Mouse (Mus musculus): ENCODE data around the gene Fntb. TPM values are rescaled to one million over a fixed set of nuclear protein-coding genes. Genes with fewer than 3 reads are reported as not detected.
"Not testable (repeated sequence)": the region's sequence is repeated elsewhere in the genome, so short reads cannot be mapped to it uniquely, and the experiment has no call there.

Gene Fntb
- total RNA-seq, 2 experiments from 2014 or later, result 24.0 to 24.1 TPM

- DNase-seq (ENCODE audit: low spot score in 2 of 2), result no peak
These were observed 25.2 kb downstream of the Fntb start for GRCm38 (mm10) chr12:76790446-76791084.

DNA sequence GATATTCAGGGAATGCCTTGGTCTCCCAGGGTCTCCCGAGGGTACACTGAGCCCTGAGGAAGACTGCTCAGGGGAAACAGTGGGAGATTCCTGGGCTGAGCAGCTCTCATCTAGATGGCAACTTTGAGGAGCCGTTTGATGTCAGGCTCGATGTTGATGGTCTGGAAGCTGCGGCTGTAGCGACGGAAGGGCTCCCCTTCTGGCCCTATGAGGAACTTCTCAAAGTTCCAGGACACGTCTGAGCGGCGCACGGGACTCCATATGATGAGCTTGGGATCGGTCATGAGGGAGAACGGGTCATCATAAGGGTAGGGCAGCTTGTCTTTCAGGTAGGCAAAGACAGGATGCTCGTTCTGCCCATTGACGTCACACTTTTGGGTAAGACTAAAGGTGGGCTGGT lies 27.2 kb downstream of the Fntb start:
- not testable (repeated sequence) for DNase-seq (ENCODE audit: low spot score in 2 of 2)

- no peak for DNase-seq (ENCODE audit: low spot score in 2 of 2)
These were observed 30.0 kb downstream of the Fntb start, which contains the start of gene Gpx2 for GRCm38 (mm10) chr12:76795350-76795749. Gene Gpx2 (minus strand): TSS chr12:76795554.

- no peak for DNase-seq (ENCODE audit: low spot score in 2 of 2)
These were observed 31.6 kb downstream of the Fntb start for GRCm38 (mm10) chr12:76796938-76797539.

GRCm38 (mm10) chr12:76798008-76798720 lies 32.8 kb downstream of the Fntb start:
- DNase-seq (ENCODE audit: low spot score in 2 of 2), result no peak

DNA sequence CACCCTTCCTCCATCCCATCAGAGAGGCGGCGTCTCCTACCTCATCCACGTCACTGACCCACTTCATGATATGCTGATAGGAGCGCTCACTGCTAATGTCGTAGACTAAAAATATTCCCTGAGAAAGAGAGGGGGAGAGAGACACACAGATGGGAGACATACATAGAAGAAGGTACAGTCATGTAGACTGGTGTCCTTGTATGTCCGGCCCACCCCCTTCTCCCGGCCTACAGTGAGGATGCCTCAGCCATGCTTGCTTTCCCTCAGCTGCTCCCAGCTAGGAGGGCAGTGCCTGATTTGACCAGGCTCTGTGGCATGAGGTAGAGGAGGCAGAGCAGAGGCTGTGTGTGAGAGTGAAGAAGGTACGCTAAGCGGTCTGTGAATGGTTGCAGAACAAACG lies 37.6 kb downstream of the Fntb start:
- DNase-seq (ENCODE audit: low spot score in 2 of 2), result no peak

DNA sequence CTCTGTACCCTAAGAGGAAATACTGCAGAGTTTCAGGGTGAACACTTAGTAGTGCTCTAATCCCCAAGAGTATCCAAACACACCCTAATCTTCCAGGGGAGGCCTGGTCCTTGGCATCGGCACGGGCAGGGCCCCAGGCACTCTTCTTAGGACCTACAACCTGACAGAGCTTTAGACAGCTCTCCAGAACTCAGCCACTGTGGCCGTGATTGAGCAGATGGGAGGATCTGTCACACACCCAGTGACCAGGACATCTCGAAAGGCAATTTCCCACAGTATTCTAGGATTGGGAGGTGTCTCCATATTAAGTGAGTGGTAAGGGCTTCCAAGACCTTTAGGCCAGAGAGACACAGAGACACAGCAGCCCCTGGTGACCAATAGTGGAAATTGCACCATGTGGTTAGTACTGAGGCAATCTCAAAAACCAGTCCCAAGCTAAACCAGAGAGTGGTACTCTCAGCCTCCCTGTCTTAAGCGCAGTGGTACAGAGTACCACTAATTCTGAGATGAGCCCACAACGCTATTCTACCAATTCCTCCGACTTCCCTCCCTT lies 38.4 kb downstream of the Fntb start:
- DNase-seq (ENCODE audit: low spot score in 2 of 2), result peak in 1 of 2 experiments; percentile 28

DNA sequence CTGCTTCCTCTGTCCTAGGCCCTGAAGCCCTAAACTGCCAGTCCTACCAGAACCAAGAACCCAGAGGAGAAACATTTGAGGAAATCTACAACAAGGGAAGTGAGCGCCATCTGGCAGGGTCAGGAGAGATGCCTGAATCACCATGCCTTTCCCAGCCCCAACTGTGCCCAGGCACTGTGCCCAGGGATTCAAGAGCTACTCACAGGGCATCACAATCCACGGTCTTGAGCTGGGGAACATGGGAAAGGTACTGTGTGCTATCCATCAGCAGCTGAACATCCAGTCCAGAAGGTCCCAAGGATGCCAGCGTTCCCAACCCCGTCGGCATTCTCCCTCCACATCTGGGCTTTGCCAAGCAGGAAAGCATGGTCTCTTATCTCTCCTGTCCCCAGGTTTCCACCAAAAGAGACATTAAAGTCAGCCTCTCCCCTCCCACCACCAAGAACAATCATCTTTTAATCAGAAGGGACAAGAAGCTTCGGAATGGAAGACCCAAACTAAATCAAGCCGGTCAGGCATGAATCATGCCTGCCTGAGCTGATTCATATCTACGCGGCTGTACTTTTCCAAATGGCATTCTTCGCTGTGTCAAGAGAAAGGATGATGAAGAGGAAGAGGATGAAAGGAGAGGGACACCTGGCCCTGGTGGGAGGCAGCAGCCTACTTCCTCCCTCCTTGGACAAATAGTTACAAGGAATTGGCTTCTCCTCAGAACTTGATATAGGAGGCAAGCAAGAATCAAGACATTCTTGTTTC lies 39.8 kb downstream of the Fntb start:
- no peak for DNase-seq (ENCODE audit: low spot score in 2 of 2)

DNA sequence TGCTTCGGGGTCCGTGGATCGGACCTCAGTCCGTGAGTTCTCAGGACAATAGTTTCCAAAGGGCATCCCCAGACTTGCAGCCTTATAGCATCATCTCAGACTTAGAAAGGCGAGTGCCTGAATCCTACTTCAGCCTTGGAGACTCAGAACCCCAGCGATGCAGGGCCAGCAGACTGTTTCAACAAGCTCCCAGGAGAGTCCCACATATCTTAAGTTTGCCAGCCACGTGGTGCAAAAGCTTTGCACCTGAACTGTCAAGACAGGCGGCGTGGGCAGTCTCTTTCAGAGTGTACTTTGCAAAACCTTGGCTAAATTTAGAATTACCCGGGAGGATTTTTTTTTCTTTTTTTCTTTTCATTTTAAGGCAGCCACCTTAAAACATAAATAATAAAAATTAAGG lies 42.4 kb downstream of the Fntb start:
- DNase-seq (ENCODE audit: low spot score in 2 of 2), result no peak

DNA sequence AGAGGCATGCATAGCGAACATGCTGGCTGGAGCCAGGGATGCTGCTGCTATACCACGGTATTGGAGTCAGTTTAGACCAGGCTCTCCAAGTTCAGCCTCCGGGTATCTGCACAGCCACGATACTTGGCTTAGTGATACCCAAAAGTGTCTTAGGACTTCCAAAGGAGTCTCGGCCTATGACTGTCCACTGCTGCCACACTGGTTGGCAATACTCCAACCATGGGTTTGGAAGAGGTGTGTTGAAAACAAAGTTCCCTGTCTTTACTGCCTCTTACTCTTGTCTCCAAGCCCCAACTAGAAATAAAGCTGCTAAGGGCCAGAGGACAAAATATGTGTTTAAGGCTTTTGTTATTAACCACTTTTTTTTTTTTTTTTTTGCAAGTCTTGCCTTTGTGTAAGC lies 45.1 kb downstream of the Fntb start:
- DNase-seq (ENCODE audit: low spot score in 2 of 2), result no peak

DNA sequence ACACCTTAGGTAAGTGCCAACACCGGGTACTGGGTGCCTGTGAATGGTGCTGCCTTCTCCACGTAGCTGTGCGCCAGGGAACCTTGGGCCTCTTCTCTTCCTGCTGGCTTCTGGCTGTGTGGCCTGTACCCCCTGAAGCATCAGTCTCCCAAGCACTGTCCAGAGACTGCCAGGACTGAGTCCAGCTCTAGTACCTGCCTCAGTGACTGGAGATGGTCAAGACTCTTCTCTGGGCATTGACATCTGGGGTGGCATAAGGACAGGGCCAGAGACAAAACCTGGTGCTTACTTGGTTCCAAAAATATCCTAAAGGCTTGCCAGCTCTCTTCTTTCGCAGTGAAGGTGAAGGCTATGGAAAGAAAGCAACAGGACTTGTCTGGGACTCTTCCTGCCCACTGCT lies 45.6 kb downstream of the Fntb start:
- DNase-seq (ENCODE audit: low spot score in 2 of 2), result no peak

- no peak for DNase-seq (ENCODE audit: low spot score in 2 of 2)
These were observed 48.2 kb downstream of the Fntb start for GRCm38 (mm10) chr12:76813543-76813942.

- no peak for DNase-seq (ENCODE audit: low spot score in 2 of 2)
These were observed 48.7 kb downstream of the Fntb start for GRCm38 (mm10) chr12:76814120-76814519.

GRCm38 (mm10) chr12:76816720-76817119 lies 51.3 kb downstream of the Fntb start:
- no peak for DNase-seq (ENCODE audit: low spot score in 2 of 2)

GRCm38 (mm10) chr12:76817176-76817575 lies 51.8 kb downstream of the Fntb start:
- no peak for DNase-seq (ENCODE audit: low spot score in 2 of 2)

GRCm38 (mm10) chr12:76818120-76818519 lies 52.7 kb downstream of the Fntb start:
- no peak for DNase-seq (ENCODE audit: low spot score in 2 of 2)

- no peak for DNase-seq (ENCODE audit: low spot score in 2 of 2)
These were observed 53.5 kb downstream of the Fntb start for GRCm38 (mm10) chr12:76818908-76819307.

DNA sequence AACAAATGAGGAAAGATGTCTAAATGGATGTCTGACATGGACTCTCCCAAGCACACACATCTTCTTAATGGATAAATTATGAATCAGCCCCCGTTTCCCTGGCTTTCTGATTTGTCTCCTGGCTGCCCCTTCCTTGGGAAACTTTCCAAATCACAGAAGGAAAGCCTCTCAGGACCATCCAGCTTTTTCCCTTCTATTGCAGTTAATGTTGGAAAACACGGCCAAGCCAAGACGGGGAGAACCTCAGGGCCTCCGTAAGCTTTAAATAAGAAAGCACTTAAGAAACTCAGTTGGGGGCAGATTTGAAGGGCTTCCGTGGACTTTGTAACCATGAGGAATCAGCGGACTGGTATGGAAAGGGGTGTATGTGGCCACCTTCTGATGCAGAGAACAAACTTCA lies 54.4 kb downstream of the Fntb start:
- DNase-seq (ENCODE audit: low spot score in 2 of 2), result no peak

- no peak for DNase-seq (ENCODE audit: low spot score in 2 of 2)
These were observed 55.2 kb downstream of the Fntb start for GRCm38 (mm10) chr12:76820615-76821014.

DNA sequence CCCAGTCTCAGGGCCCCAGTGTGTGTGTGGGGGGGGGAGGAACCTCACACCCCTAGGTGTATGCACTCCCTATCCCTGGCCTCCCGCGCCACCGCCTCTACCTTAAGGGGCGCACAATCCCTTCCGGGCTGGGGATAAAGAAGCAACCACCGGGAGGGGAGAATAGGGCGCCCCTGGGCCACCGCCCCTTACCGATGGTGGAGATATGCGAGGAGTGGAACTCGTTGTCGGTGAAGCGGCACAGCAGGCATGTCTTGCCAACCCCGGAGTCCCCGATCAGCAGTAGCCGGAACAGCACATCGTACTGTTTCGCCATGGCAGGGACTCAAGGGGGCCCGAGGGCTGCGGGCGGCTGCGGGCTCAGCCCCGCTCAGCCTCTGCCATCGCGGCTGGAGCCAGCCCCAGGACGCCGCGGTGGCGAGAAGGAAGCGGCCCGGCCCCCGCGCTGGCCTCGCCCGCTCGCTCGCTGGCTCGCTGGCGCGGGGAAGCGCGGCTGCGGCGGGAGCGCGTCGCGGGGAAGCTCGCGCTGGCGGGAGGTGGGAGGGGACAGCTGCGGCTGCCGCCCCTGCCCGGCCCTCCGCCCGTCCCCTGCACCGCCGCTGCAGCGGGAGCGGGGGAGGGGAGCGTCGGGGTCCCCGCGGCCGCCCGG lies 56.7 kb downstream of the Fntb start:
- DNase-seq (ENCODE audit: low spot score in 2 of 2), result peak; percentile 27 to 44

DNA sequence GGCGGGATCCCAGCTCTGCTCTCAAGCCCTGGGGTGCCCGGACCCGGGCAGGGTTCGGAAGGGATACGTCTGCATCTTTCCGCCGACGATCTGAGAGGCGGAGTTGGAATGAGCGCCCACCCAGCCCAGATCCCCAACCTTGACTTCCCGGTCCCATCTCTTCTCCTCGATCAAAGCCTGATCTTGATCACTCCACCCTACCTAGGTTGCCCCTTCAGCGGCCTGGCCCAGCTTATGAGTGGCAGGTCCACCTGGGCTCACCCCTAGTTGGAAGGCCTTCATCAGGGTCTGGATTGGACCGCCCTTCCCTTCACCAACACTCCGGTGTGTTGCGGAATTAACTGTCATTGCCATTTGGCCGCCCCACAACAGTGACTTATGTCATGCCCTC lies 57.3 kb downstream of the Fntb start, which contains the start of gene Rab15:
Rab15 (minus strand) TSS at position 258 of the 391 bp plus-strand sequence.
- DNase-seq (ENCODE audit: low spot score in 2 of 2), result no peak

All from gastrocnemius, postnatal 4 days (tissue).